Mouse (Mus musculus): Measurements from ENCODE around the gene Ykt6. TPM values are rescaled to one million over a fixed set of nuclear protein-coding genes. Genes with fewer than 3 reads are reported as not detected.
A peak's percentile ranks its signal among the peaks of the same experiment; 100 is the strongest.

The Ykt6 gene
- total and polyA plus RNA-seq, 3 experiments, result 79.8 to 117 (median 95.8) TPM

GRCm38 (mm10) chr11:5912635-5913034 is 42.9 kb upstream of the Ykt6 start (continued):
- no peak; the same call in 1 of the 2 replicates for TF ChIP-seq CHD2 (IDR thresholded peaks at IDR 0.05; ENCODE audit: low read length)
- TF ChIP-seq JUND (conservative IDR thresholded peaks at IDR 0.05; ENCODE audit: low read depth, low read length), result no peak
- no peak for TF ChIP-seq UBTF (IDR thresholded peaks at IDR 0.05; ENCODE audit: low read depth, low read length)
- TF ChIP-seq IRF4 (IDR thresholded peaks at IDR 0.05; ENCODE audit: low read depth, low read length), result peak; percentile 67

GRCm38 (mm10) chr11:5913256-5913655 is 42.2 kb upstream of the Ykt6 start:
- Histone ChIP-seq H3K27me3 (replicated peaks) (peaks cover 5% of the 10 kb centered on the region), H3K36me3 (replicated peaks in 1 of 2; ENCODE audit: control insufficient read depth in 1 of 2, insufficient read depth in 1 of 2, low read length in 1 of 2) (no peaks in the 10 kb centered on the region), H3K4me1 (ENCODE audit: control insufficient read depth in 1 of 2, insufficient read depth in 2 of 2) (peaks cover 8 to 23% of the 10 kb centered on the region in 2 experiments), H3K27ac (ENCODE audit: insufficient read depth, low read depth) (no peak overlapping the region), H3K4me3 (replicated peaks in 1 of 3; ENCODE audit: low read depth in 2 of 3, low read length in 2 of 3, poor library complexity in 1 of 3) (no peak overlapping the region), H3K9me3 (replicated peaks; ENCODE audit: low read length) (no peaks in the 10 kb centered on the region), H3K4me2 (ENCODE audit: insufficient read depth, low read depth, poor library complexity, severe bottlenecking) (no peak overlapping the region), H3K79me2 (replicated peaks; ENCODE audit: control insufficient read depth, extremely low read depth, insufficient read depth, poor library complexity, severe bottlenecking) (no peaks in the 10 kb centered on the region), H3K9ac (ENCODE audit: insufficient read depth, low read depth) (no peak overlapping the region)
- in situ Hi-C loops (cut with MboI; ENCODE audit: low pct_ligation_motif_present, low pct_unique_long_range_greater_than_20kb, low sequenced_read_pairs) (no loop called here), dilution Hi-C loops (cut with MboI; ENCODE audit: extremely low pct_ligation_motif_present, extremely low pct_unique_long_range_greater_than_20kb, low sequenced_read_pairs) (no loop called here)
- no peak for DNase-seq (ENCODE audit: extremely low read depth)
- TF ChIP-seq CHD1 (IDR thresholded peaks at IDR 0.05; ENCODE audit: low read depth, low read length) (no peak), ZMIZ1 (IDR thresholded peaks at IDR 0.05; ENCODE audit: low read depth, low read length) (no peak), ETS1 (conservative IDR thresholded peaks at IDR 0.05; ENCODE audit: low read depth, low read length) (no peak), SIN3A (IDR thresholded peaks at IDR 0.05; ENCODE audit: low read length) (no peak), IRF4 (IDR thresholded peaks at IDR 0.05; ENCODE audit: low read depth, low read length) (no peak), TBP (conservative IDR thresholded peaks at IDR 0.05; ENCODE audit: low read depth, low read length) (no peak), JUND (conservative IDR thresholded peaks at IDR 0.05; ENCODE audit: low read depth, low read length) (no peak), RAD21 (IDR thresholded peaks at IDR 0.05; ENCODE audit: low read depth, low read length) (no peak), KAT2A (IDR thresholded peaks at IDR 0.05; ENCODE audit: insufficient replicate concordance, low read length) (no peak), E2F4 (IDR thresholded peaks at IDR 0.05; ENCODE audit: insufficient replicate concordance, low read depth, low read length) (no peak), NRF1 (IDR thresholded peaks at IDR 0.05; ENCODE audit: low read depth, low read length) (no peak), POLR2A (IDR thresholded peaks at IDR 0.05; ENCODE audit: low read depth, low read length) (no peak)

- Histone ChIP-seq H3K27me3 (replicated peaks) (peaks cover 5% of the 10 kb centered on the region), H3K9ac (ENCODE audit: insufficient read depth, low read depth) (no peak overlapping the region), H3K36me3 (replicated peaks in 1 of 2; ENCODE audit: control insufficient read depth in 1 of 2, insufficient read depth in 1 of 2, low read length in 1 of 2) (no peaks in the 10 kb centered on the region), H3K9me3 (replicated peaks; ENCODE audit: low read length) (no peaks in the 10 kb centered on the region), H3K4me3 (replicated peaks in 1 of 3; ENCODE audit: low read depth in 2 of 3, low read length in 2 of 3, poor library complexity in 1 of 3) (no peak overlapping the region), H3K27ac (ENCODE audit: insufficient read depth, low read depth) (no peak overlapping the region), H3K4me1 (ENCODE audit: control insufficient read depth in 1 of 2, insufficient read depth in 2 of 2) (peaks cover 8 to 28% of the 10 kb centered on the region in 2 experiments), H3K79me2 (replicated peaks; ENCODE audit: control insufficient read depth, extremely low read depth, insufficient read depth, poor library complexity, severe bottlenecking) (no peaks in the 10 kb centered on the region), H3K4me2 (ENCODE audit: insufficient read depth, low read depth, poor library complexity, severe bottlenecking) (no peak overlapping the region)
- no peak for DNase-seq (ENCODE audit: extremely low read depth)
- in situ Hi-C loops (cut with MboI; ENCODE audit: low pct_ligation_motif_present, low pct_unique_long_range_greater_than_20kb, low sequenced_read_pairs) (no loop called here), dilution Hi-C loops (cut with MboI; ENCODE audit: extremely low pct_ligation_motif_present, extremely low pct_unique_long_range_greater_than_20kb, low sequenced_read_pairs) (no loop called here)
- TF ChIP-seq USF1 (IDR thresholded peaks at IDR 0.05; ENCODE audit: low read depth, low read length) (no peak), EP300 (IDR thresholded peaks at IDR 0.05; ENCODE audit: low read length) (no peak), ZNF384 (IDR thresholded peaks at IDR 0.05; ENCODE audit: low read depth, low read length) (no peak), USF2 (conservative IDR thresholded peaks at IDR 0.05; ENCODE audit: low read depth, low read length) (no peak), MEF2A (IDR thresholded peaks at IDR 0.05; ENCODE audit: borderline replicate concordance, low read depth, low read length) (no peak), NELFE (IDR thresholded peaks at IDR 0.05; ENCODE audit: low read depth, low read length) (no peak), CHD2 (IDR thresholded peaks at IDR 0.05; ENCODE audit: low read length) (no peak), PAX5 (IDR thresholded peaks at IDR 0.05; ENCODE audit: low read length) (no peak), HCFC1 (IDR thresholded peaks at IDR 0.05; ENCODE audit: low read depth, low read length) (no peak), SIN3A (IDR thresholded peaks at IDR 0.05; ENCODE audit: low read length) (no peak), NRF1 (IDR thresholded peaks at IDR 0.05; ENCODE audit: low read depth, low read length) (no peak), MAFK (IDR thresholded peaks at IDR 0.05; ENCODE audit: insufficient replicate concordance, low read length) (no peak), MYC (IDR thresholded peaks at IDR 0.05; ENCODE audit: low read depth, low read length) (no peak)
Measured at GRCm38 (mm10) chr11:5913936-5914335, 41.6 kb upstream of the Ykt6 start.
